Mouse (Mus musculus) liver, embryonic 15.5 days (tissue): ENCODE measurements around the gene Srgap2. TPM values are rescaled to one million over a fixed set of nuclear protein-coding genes. Genes with fewer than 3 reads are reported as not detected.
"Not testable (repeated sequence)": the region's sequence is repeated elsewhere in the genome, so short reads cannot be mapped to it uniquely, and the experiment has no call there.

Source experiments
- ATAC-seq: fragments of 200-750 bp; cut with Nextera tagmentation; 2 replicates; pipeline ENCODE4 v1.8.0; 2017; ENCODE audit warnings: moderate number of reproducible peaks, mild to moderate bottlenecking, moderate library complexity; ENCODE audit not compliant: insufficient read depth
- H3K27ac ChIP-seq: fragments of 300-500 bp; sonication (generic); replicated peaks from 2 replicates; pipeline ENCODE4 v1.5.1; 2015; ENCODE audit warnings: mild to moderate bottlenecking, inconsistent platforms
- H3K27me3 ChIP-seq: fragments of 300-500 bp; sonication (generic); 2 replicates; pipeline ENCODE4 v1.6.1; 2015; ENCODE audit warnings: mild to moderate bottlenecking, inconsistent platforms
- H3K36me3 ChIP-seq: fragments of 300-500 bp; sonication (generic); replicated peaks from 2 replicates; pipeline ENCODE4 v1.6.1; 2015; ENCODE audit warnings: moderate library complexity, mild to moderate bottlenecking, inconsistent platforms
- H3K4me1 ChIP-seq: fragments of 300-500 bp; sonication (generic); replicated peaks from 2 replicates; pipeline ENCODE4 v1.6.1; 2015; ENCODE audit warnings: inconsistent platforms
- H3K4me2 ChIP-seq: fragments of 300-500 bp; sonication (generic); 2 replicates; pipeline ENCODE4 v1.6.1; 2015; ENCODE audit warnings: moderate library complexity, mild to moderate bottlenecking, inconsistent platforms
- H3K4me3 ChIP-seq: fragments of 300-500 bp; sonication (generic); replicated peaks from 2 replicates; pipeline ENCODE4 v1.5.1; 2015; ENCODE audit warnings: mild to moderate bottlenecking, inconsistent platforms
- H3K9ac ChIP-seq: fragments of 300-500 bp; sonication (generic); 2 replicates; pipeline ENCODE4 v1.6.1; 2015; ENCODE audit warnings: moderate library complexity, mild to moderate bottlenecking, inconsistent platforms
- H3K9me3 ChIP-seq: fragments of 300-500 bp; sonication (generic); replicated peaks from 2 replicates; pipeline ENCODE4 v1.6.1; 2016; ENCODE audit warnings: inconsistent platforms
- WGBS: fragments of 180-500 bp; shearing (Covaris S2); methylation state at CpG from one replicate; pipeline ENCODE4 v1.1.7; 2015; ENCODE audit warnings: mixed read lengths; ENCODE audit not compliant: insufficient replicate concordance; 5-methylcytosine and 5-hydroxymethylcytosine counted together
- polyA plus RNA-seq: library from polyadenylated mRNA; unstranded; fragments of >200 nt; fragmentation: Nextera tagmentation; extraction: Ambion mirVana; gene quantifications from 2 replicates; pipeline ENCODE4 v1.2.1, GENCODE M21; 2015

Gene Srgap2
- polyA plus RNA-seq, 1 experiment from 2014 or later: 3.8 TPM

- ATAC-seq: no peak
- Histone ChIP-seq H3K4me2 (no peak overlapping the region), H3K4me3 (no peak overlapping the region), H3K27me3 (no peaks in the 10 kb centered on the region), H3K36me3 (0 out of 2 replicates have a peak, but pooled peaks cover 4% of the 10 kb centered on the region), H3K9me3 (no peaks in the 10 kb centered on the region), H3K27ac (no peak overlapping the region), H3K9ac (no peak overlapping the region), H3K4me1 (no peaks in the 10 kb centered on the region)
- 69% methylated on average over 6 of the region's 6 CpGs for WGBS
Measured at GRCm38 (mm10) chr1:131257288-131257687, 269.9 kb downstream of the Srgap2 start.

- H3K36me3 ChIP-seq, H3K9me3 ChIP-seq, H3K4me3 ChIP-seq, H3K4me1 ChIP-seq, H3K4me2 ChIP-seq, H3K9ac ChIP-seq, H3K27ac ChIP-seq, ATAC-seq: not testable (repeated sequence)
- H3K27me3 ChIP-seq: peaks cover 19% of the 10 kb centered on the region; the same call in 1 of the 2 replicates
- 51% methylated on average over 7 of the region's 7 CpGs for WGBS
Measured at GRCm38 (mm10) chr1:131252516-131253250, 274.5 kb downstream of the Srgap2 start.

DNA sequence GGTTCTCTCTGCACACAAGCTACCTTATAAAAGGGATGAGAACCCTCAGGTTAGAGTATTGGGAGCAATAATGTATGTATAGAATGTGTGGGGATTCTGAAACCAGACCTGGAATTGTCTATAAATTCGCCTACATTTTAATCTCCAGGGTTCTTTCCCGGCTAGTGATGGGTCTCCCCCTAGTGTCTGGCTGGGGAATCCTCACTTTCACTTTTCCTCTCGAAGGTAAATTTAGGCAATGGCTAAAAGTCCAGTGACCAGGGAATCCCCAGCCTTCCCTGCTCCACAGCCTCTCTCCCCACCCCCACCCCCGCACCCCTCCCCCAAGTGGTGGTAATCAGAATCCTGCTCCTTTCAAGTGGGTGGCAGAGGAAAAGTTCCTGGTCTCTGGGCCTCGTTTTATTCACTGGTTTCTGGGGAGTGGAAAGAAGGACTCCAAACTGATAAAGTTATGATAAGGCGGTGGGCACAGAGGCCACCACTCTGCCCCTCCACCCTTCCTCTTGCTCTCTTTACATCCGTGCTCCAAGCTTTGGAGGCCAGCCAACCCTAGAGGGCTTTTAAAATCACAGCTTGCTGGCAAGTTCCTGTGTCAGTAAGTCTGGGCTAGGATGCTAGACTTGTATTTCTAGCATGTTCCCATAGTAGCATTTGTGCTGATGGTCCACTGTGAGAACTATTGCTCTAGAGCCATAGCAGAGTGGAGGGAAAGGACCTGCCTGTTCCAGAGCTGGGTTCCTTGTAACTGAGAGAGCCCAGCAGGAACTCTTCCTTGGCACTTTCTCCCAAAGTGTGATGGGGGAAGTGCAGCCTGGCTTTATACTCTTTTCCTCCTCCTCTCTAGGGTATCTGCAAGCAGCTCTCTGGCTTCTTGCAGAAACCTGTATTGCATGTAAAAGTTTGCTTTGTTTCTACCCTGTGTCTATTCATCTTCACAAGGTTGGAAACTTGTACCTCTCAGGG, 280.4 kb downstream of the Srgap2 start:
- Histone ChIP-seq H3K4me2 (peak overlapping the region; percentile 74), H3K36me3 (no peaks in the 10 kb centered on the region), H3K4me3 (0 out of 2 replicates have a peak overlapping the region, but pooled peaks have one; percentile 59), H3K27ac (no peak overlapping the region), H3K9me3 (no peaks in the 10 kb centered on the region), H3K4me1 (peaks cover 35% of the 10 kb centered on the region), H3K9ac (no peak overlapping the region), H3K27me3 (peaks cover 79% of the 10 kb centered on the region)
- WGBS: 2% methylated on average over 7 of the region's 7 CpGs
- ATAC-seq: no peak

DNA sequence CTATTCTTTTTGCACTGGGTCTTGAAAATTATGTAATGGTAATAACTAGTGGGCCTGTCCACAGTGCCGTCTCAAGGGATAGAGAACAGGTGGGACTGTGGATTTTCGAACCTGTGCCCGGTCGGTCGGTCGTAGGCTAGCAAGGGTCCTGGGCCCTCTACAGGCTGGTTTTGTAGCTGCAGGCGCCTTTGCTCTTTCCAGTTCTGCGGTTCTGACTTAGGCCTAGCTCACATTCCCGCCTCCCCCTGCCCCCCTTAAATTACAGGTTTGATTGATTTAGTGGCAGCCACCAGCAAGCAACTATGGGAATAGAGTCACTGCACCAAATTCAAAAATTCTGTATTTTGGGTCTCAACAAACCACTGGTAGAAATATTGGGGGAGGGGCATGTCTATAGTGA, 281.2 kb downstream of the Srgap2 start:
- Histone ChIP-seq H3K27me3 (peaks cover 85% of the 10 kb centered on the region), H3K9ac (no peak overlapping the region), H3K4me1 (peaks cover 35% of the 10 kb centered on the region), H3K4me2 (peak overlapping the region; percentile 74), H3K4me3 (peak overlapping the region; percentile 59), H3K9me3 (no peaks in the 10 kb centered on the region), H3K27ac (no peak overlapping the region), H3K36me3 (no peaks in the 10 kb centered on the region)
- WGBS: 5% methylated on average over 9 of the region's 9 CpGs
- no peak for ATAC-seq

- Histone ChIP-seq H3K9me3 (no peaks in the 10 kb centered on the region), H3K4me2 (peak within 1 kb of the TSS; percentile 74), H3K4me3 (peak within 1 kb of the TSS; percentile 59), H3K36me3 (no peaks in the 10 kb centered on the region), H3K27me3 (peaks cover 91% of the 10 kb centered on the region), H3K27ac (no peak within 1 kb of the TSS), H3K9ac (peak within 1 kb of the TSS; percentile 42; the same call in 1 of the 2 replicates), H3K4me1 (peaks cover 35% of the 10 kb centered on the region)
- ATAC-seq: peak; percentile 66
- 1% methylated on average over 60 of the region's 60 CpGs for WGBS
Measured at GRCm38 (mm10) chr1:131245089-131245856, 281.9 kb downstream of the Srgap2 start, which contains the start of gene Rassf5. Rassf5 (minus strand) TSS chr1:131245258.

GRCm38 (mm10) chr1:131244536-131245088, 282.5 kb downstream of the Srgap2 start:
- H3K9me3 ChIP-seq: no peaks in the 10 kb centered on the region
- H3K4me3 ChIP-seq: peak overlapping the region; percentile 59
- peak overlapping the region; percentile 42; the same call in 1 of the 2 replicates for H3K9ac ChIP-seq
- ATAC-seq: no peak
- H3K27ac ChIP-seq: no peak overlapping the region
- H3K27me3 ChIP-seq: peaks cover 87% of the 10 kb centered on the region
- peak overlapping the region; percentile 74 for H3K4me2 ChIP-seq
- WGBS: 3% methylated on average over 56 of the region's 57 CpGs
- no peaks in the 10 kb centered on the region for H3K36me3 ChIP-seq
- peaks cover 35% of the 10 kb centered on the region for H3K4me1 ChIP-seq

DNA sequence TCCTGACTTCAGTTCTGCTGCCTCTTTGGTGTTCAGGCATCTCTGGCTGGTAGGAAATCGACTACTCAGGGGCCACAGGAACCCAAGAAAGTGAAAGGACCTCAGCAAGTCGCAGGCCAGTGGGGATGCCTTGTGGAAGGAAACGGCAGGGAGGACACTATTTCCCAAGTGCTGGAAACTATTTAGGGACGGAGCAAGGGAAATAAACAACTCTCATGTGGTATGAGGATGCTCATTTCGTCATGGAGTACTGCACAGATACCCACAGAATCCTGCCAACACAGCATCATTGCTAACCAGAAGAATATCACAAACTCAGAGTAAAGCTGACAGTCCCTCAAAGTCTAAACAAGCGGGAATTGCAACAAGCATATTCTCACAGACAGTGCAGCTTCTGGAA, 284.2 kb downstream of the Srgap2 start:
- Histone ChIP-seq H3K9ac (no peak overlapping the region), H3K27me3 (peaks cover 81% of the 10 kb centered on the region), H3K27ac (no peak overlapping the region), H3K4me3 (no peak overlapping the region), H3K4me2 (peak overlapping the region; percentile 16; the same call in 1 of the 2 replicates), H3K36me3 (no peaks in the 10 kb centered on the region), H3K9me3 (no peaks in the 10 kb centered on the region), H3K4me1 (peaks cover 35% of the 10 kb centered on the region)
- ATAC-seq: no peak
- 24% methylated on average over 6 of the region's 6 CpGs for WGBS

GRCm38 (mm10) chr1:131239576-131240193, 287.5 kb downstream of the Srgap2 start:
- H3K36me3 ChIP-seq: no peaks in the 10 kb centered on the region
- ATAC-seq: no peak
- H3K27me3 ChIP-seq: peaks cover 53% of the 10 kb centered on the region
- H3K9ac ChIP-seq: no peak overlapping the region
- peaks cover 15% of the 10 kb centered on the region for H3K4me1 ChIP-seq
- no peaks in the 10 kb centered on the region for H3K9me3 ChIP-seq
- H3K27ac ChIP-seq: no peak overlapping the region
- H3K4me2 ChIP-seq: no peak overlapping the region
- WGBS: 63% methylated on average over 12 of the region's 12 CpGs
- no peak overlapping the region for H3K4me3 ChIP-seq

- 47% methylated on average over 8 of the region's 8 CpGs for WGBS
- peaks cover 46% of the 10 kb centered on the region for H3K27me3 ChIP-seq
Measured at GRCm38 (mm10) chr1:131238931-131239381, 288.2 kb downstream of the Srgap2 start.

GRCm38 (mm10) chr1:131236077-131236476, 291.1 kb downstream of the Srgap2 start:
- WGBS: 31% methylated on average over 7 of the region's 7 CpGs
- no peak for ATAC-seq
- Histone ChIP-seq H3K27ac (no peak overlapping the region), H3K4me1 (no peaks in the 10 kb centered on the region; the same call in 1 of the 2 replicates), H3K4me3 (no peak overlapping the region), H3K9ac (no peak overlapping the region), H3K36me3 (no peaks in the 10 kb centered on the region), H3K27me3 (peaks cover 27% of the 10 kb centered on the region; the same call in 1 of the 2 replicates), H3K4me2 (no peak overlapping the region), H3K9me3 (no peaks in the 10 kb centered on the region)

More at GRCm38 (mm10) chr1:131238931-131239381, 288.2 kb downstream of the Srgap2 start:
- H3K4me2 ChIP-seq: no peak overlapping the region
- no peak for ATAC-seq
- H3K27ac ChIP-seq: no peak overlapping the region
- H3K9ac ChIP-seq: no peak overlapping the region
- no peaks in the 10 kb centered on the region for H3K9me3 ChIP-seq
- no peaks in the 10 kb centered on the region for H3K36me3 ChIP-seq
- H3K4me3 ChIP-seq: no peak overlapping the region
- peaks cover 12% of the 10 kb centered on the region for H3K4me1 ChIP-seq
